Mouse (Mus musculus) myocyte (in vitro differentiated cells): ENCODE results near the gene Spsb1. TPM values are rescaled to one million over a fixed set of nuclear protein-coding genes. Genes with fewer than 3 reads are reported as not detected.

Source experiments
- H3K27me3 ChIP-seq: one replicate; pipeline ENCODE4 v1.6.1; 2011; ENCODE audit not compliant: control insufficient read depth, insufficient read depth, insufficient read length
- H3K36me3 ChIP-seq: one replicate; pipeline ENCODE4 v1.6.1; 2011; ENCODE audit not compliant: control insufficient read depth, insufficient read depth
- H3K4me2 ChIP-seq: one replicate; pipeline ENCODE4 v1.6.1; 2011; ENCODE audit warnings: low read depth, control low read depth
- H3K4me3 ChIP-seq: one replicate; pipeline ENCODE4 v1.5.1; 2011; ENCODE audit warnings: mild to moderate bottlenecking, control low read depth, moderate library complexity
- H3K79me2 ChIP-seq: one replicate; pipeline ENCODE4 v1.6.1; 2011; ENCODE audit not compliant: control insufficient read depth, insufficient read depth
- H3ac ChIP-seq: one replicate; pipeline ENCODE4 v1.6.1; 2011; ENCODE audit not compliant: control insufficient read depth, insufficient read length
- CEBPB ChIP-seq: IDR thresholded peaks from 2 replicates; pipeline ENCODE4 v1.6.1; 2011; ENCODE audit warnings: mild to moderate bottlenecking, moderate library complexity; ENCODE audit not compliant: poor library complexity, insufficient read depth, severe bottlenecking
- E2F4 ChIP-seq: IDR thresholded peaks from one replicate; pipeline ENCODE4 v1.6.1; 2011; ENCODE audit warnings: mild to moderate bottlenecking, control low read depth, moderate library complexity; ENCODE audit not compliant: insufficient read depth
- MAX ChIP-seq: IDR thresholded peaks from one replicate; pipeline ENCODE4 v1.6.1; 2011; ENCODE audit warnings: low read depth, mild to moderate bottlenecking, control low read depth
- MYOD1 ChIP-seq, 3 experiments: IDR thresholded peaks; one replicate each; pipeline ENCODE4 v1.6.1; 2011; ENCODE audit warnings: control low read depth in 2 of 3, low read depth in 2 of 3, mild to moderate bottlenecking in 2 of 3, moderate library complexity in 1 of 3; ENCODE audit not compliant: insufficient read length in 2 of 3, control insufficient read depth in 1 of 3
- MYOG ChIP-seq, 3 experiments: IDR thresholded peaks; one replicate each; pipeline ENCODE4 v1.6.1; 2011; ENCODE audit warnings: control low read depth in 2 of 3, low read depth in 2 of 3, mild to moderate bottlenecking in 2 of 3; ENCODE audit not compliant: insufficient read length in 2 of 3, control insufficient read depth in 1 of 3, insufficient read depth in 1 of 3
- POLR2A ChIP-seq: IDR thresholded peaks from one replicate; pipeline ENCODE4 v1.6.1; 2011; ENCODE audit warnings: low read depth, mild to moderate bottlenecking, control low read depth, moderate library complexity; ENCODE audit not compliant: insufficient read length
- POLR2AphosphoS2 ChIP-seq: IDR thresholded peaks from one replicate; pipeline ENCODE4 v1.6.1; 2011; ENCODE audit warnings: low read depth, control low read depth; ENCODE audit not compliant: insufficient read length
- REST ChIP-seq: IDR thresholded peaks from one replicate; pipeline ENCODE4 v1.6.1; 2011; ENCODE audit warnings: mild to moderate bottlenecking, control low read depth, moderate library complexity; ENCODE audit not compliant: insufficient read depth, insufficient read length
- SRF ChIP-seq: IDR thresholded peaks from one replicate; pipeline ENCODE4 v1.6.1; 2011; ENCODE audit warnings: low read depth; ENCODE audit not compliant: control insufficient read depth, insufficient read length
- TCF12 ChIP-seq: IDR thresholded peaks from one replicate; pipeline ENCODE4 v1.6.1; 2011; ENCODE audit warnings: mild to moderate bottlenecking, control low read depth; ENCODE audit not compliant: poor library complexity, insufficient read depth, severe bottlenecking
- TCF3 ChIP-seq: IDR thresholded peaks from one replicate; pipeline ENCODE4 v1.6.1; 2011; ENCODE audit warnings: low read depth, control low read depth; ENCODE audit not compliant: insufficient read length
- USF1 ChIP-seq: IDR thresholded peaks from one replicate; pipeline ENCODE4 v1.6.1; 2011; ENCODE audit warnings: low read depth, mild to moderate bottlenecking, control low read depth, moderate library complexity
- polyA plus RNA-seq: library from polyadenylated mRNA; unstranded; fragments of >200 nt; fragmentation: generic; extraction: Trizol; gene quantifications from one replicate; pipeline ENCODE4 v1.2.1, GENCODE M21; 2012; ENCODE audit warnings: missing spikeins

Gene Spsb1
- polyA plus RNA-seq, 1 experiment: 22.6 TPM

- H3ac ChIP-seq: no peak overlapping the region
- H3K36me3 ChIP-seq: peaks cover 5% of the 10 kb centered on the region
- TF ChIP-seq CEBPB: no peak
- TF ChIP-seq MYOD1 (IDR thresholded peaks at IDR 0.05; ENCODE audit: control insufficient read depth in 1 of 3, insufficient read length in 2 of 3, low read depth in 2 of 3): no peak
- TF ChIP-seq MYOG (IDR thresholded peaks at IDR 0.05; ENCODE audit: control insufficient read depth in 1 of 3, insufficient read depth in 1 of 3, insufficient read length in 2 of 3, low read depth in 2 of 3): no peak
- no peak for TF ChIP-seq POLR2A
- no peak for TF ChIP-seq E2F4
- no peak for TF ChIP-seq SRF
- TF ChIP-seq MAX: no peak
- TF ChIP-seq USF1: no peak
- no peak overlapping the region for H3K4me3 ChIP-seq
- H3K4me2 ChIP-seq: no peak overlapping the region
- no peaks in the 10 kb centered on the region for H3K27me3 ChIP-seq
- H3K79me2 ChIP-seq: peaks cover 13% of the 10 kb centered on the region
Measured at GRCm38 (mm10) chr4:149933519-149934245, 21.2 kb downstream of the Spsb1 start.

GRCm38 (mm10) chr4:149933025-149933424 lies 21.8 kb downstream of the Spsb1 start:
- no peak overlapping the region for H3K4me2 ChIP-seq
- H3K4me3 ChIP-seq: no peak overlapping the region
- peaks cover 15% of the 10 kb centered on the region for H3K79me2 ChIP-seq
- TF ChIP-seq USF1: no peak
- no peak for TF ChIP-seq SRF
- TF ChIP-seq MYOG (IDR thresholded peaks at IDR 0.05; ENCODE audit: control insufficient read depth in 1 of 3, insufficient read depth in 1 of 3, insufficient read length in 2 of 3, low read depth in 2 of 3): no peak
- no peak for TF ChIP-seq TCF3
- no peak for TF ChIP-seq TCF12
- no peak for TF ChIP-seq CEBPB
- TF ChIP-seq REST: no peak
- no peak for TF ChIP-seq POLR2AphosphoS2
- no peak for TF ChIP-seq MAX
- TF ChIP-seq MYOD1 (IDR thresholded peaks at IDR 0.05; ENCODE audit: control insufficient read depth in 1 of 3, insufficient read length in 2 of 3, low read depth in 2 of 3): no peak
- H3K36me3 ChIP-seq: peaks cover 5% of the 10 kb centered on the region
- no peaks in the 10 kb centered on the region for H3K27me3 ChIP-seq
- H3ac ChIP-seq: no peak overlapping the region

GRCm38 (mm10) chr4:149932108-149932815 lies 22.6 kb downstream of the Spsb1 start:
- TF ChIP-seq USF1 (no peak), MYOG (IDR thresholded peaks at IDR 0.05; ENCODE audit: control insufficient read depth in 1 of 3, insufficient read depth in 1 of 3, insufficient read length in 2 of 3, low read depth in 2 of 3) (peak in 2 of 3 experiments; percentile 6 to 31), REST (no peak), MYOD1 (IDR thresholded peaks at IDR 0.05; ENCODE audit: control insufficient read depth in 1 of 3, insufficient read length in 2 of 3, low read depth in 2 of 3) (peak; percentile 24 to 72 (median 38))
- Histone ChIP-seq H3K4me3 (no peak overlapping the region), H3K79me2 (peaks cover 20% of the 10 kb centered on the region), H3K36me3 (peaks cover 6% of the 10 kb centered on the region), H3K4me2 (no peak overlapping the region), H3ac (no peak overlapping the region), H3K27me3 (no peaks in the 10 kb centered on the region)

- Histone ChIP-seq H3K4me3 (no peak overlapping the region), H3K4me2 (no peak overlapping the region), H3ac (no peak overlapping the region), H3K79me2 (peaks cover 32% of the 10 kb centered on the region), H3K36me3 (peaks cover 8% of the 10 kb centered on the region), H3K27me3 (no peaks in the 10 kb centered on the region)
- TF ChIP-seq CEBPB (no peak), USF1 (no peak), POLR2A (no peak), REST (no peak), MYOD1 (IDR thresholded peaks at IDR 0.05; ENCODE audit: control insufficient read depth in 1 of 3, insufficient read length in 2 of 3, low read depth in 2 of 3) (peak in 1 of 3 experiments; percentile 70), TCF3 (no peak), TCF12 (no peak), POLR2AphosphoS2 (no peak), SRF (no peak), E2F4 (no peak), MYOG (IDR thresholded peaks at IDR 0.05; ENCODE audit: control insufficient read depth in 1 of 3, insufficient read depth in 1 of 3, insufficient read length in 2 of 3, low read depth in 2 of 3) (peak; percentile 36 to 65 (median 38)), MAX (no peak)
Measured at GRCm38 (mm10) chr4:149930755-149931154, 24.1 kb downstream of the Spsb1 start.
